Mouse (Mus musculus) megakaryocyte progenitor cell, adult 5-6 weeks (primary cell): ENCODE data around the gene Adamts14. TPM values are rescaled to one million over a fixed set of nuclear protein-coding genes. Genes with fewer than 3 reads are reported as not detected.
A peak's percentile ranks its signal among the peaks of the same experiment; 100 is the strongest.

Source experiments
- ATAC-seq: replicated peaks from 2 replicates; pipeline ENCODE4 v1.8.0; 2016; ENCODE audit warnings: mild to moderate bottlenecking, moderate TSS enrichment, inconsistent platforms; ENCODE audit not compliant: poor library complexity
- total RNA-seq, 2 experiments: library from RNA; stranded (forward) in 1 of 2; stranded (reverse) in 1 of 2; fragments of 157-497, 149-512 nt in 1 of 2; fragments of 200-1000 nt in 1 of 2; gene quantifications; 2 replicates each; pipeline versions ENCODE4 v1.2.3 to v1.2.4; 2015 to 2017

The Adamts14 gene
- total RNA-seq, 2 experiments from 2014 or later = not detected

- no peak for ATAC-seq
Measured at GRCm38 (mm10) chr10:61235677-61236267, 37.5 kb downstream of the Adamts14 start.

DNA sequence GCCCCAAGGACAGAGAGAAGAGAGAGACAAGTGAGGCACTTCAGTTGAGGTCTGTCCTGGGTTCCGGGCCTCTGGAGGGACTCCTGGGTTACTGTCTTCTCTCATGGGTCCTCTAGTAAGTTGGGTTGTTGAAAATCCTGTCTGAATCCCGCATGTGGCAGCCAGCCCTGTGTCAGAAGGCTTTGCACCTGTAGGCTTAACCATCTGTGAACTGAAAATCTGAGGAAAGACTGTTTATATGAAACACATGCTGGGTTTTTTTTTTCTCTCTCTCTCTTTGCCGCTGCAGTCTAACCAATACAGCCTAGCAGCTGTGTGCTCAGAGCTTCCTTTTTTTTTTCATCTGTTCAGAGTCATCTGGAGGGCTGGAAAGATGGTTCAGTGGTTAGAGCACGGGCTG, 38.9 kb downstream of the Adamts14 start:
- ATAC-seq = no peak

DNA sequence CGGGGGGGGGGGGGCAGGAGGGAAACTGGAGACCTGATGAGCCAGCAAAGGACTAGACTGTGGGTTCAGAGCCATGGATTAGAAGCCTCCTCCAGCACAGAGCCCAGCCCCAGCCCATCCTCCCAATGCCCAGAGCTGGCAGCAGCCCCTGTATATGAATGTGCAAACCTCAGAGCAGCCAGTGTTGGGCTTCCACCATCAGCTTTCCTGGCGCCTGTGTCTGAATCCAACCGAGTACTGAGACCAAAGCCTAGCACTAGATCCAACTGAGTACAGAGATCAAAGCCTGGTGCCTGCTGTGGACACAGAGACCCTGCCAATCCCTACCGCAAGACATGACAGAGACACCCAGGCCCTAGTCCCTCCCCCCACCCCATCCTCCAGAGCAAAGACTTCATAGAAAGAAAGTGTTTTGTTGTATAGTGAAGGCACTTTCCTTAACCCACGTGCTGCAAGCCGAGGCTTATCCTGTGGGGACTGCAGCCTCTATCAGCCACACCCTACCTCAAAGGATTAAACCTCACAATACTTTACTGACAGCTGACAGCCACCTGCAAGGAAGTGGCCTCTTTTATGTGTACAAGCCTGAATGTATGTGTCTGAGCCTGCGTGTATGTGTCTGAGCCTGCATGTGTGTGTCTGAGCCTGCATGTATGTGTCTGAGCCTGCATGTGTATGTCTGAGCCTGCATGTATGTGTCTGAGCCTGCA, 40.2 kb downstream of the Adamts14 start:
- ATAC-seq = no peak

GRCm38 (mm10) chr10:61231756-61232155, 41.5 kb downstream of the Adamts14 start:
- ATAC-seq = no peak

GRCm38 (mm10) chr10:61226784-61227396, 46.3 kb downstream of the Adamts14 start:
- ATAC-seq = no peak

GRCm38 (mm10) chr10:61225694-61226093, 47.5 kb downstream of the Adamts14 start:
- ATAC-seq = no peak

GRCm38 (mm10) chr10:61219318-61219717, 53.9 kb downstream of the Adamts14 start:
- ATAC-seq = no peak

DNA sequence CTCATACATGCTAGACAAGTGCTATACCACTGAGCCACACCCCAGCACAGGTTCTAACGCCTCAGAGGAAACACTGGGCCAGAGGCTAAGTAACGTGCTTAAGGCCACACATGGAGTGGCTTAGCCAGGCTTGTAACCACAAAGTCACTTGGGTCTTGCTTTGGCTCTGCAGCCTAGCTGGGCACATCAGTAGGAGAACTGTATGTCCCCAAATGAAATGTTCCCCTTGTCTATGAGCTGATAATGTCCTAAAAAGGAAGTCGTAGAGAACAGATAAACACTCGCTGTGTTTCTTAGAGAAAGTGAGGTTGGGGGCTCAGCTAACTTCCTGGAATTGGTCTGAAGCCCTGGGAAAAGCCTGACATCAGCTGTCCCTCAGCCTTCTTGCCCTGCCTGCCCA, 57.1 kb downstream of the Adamts14 start:
- peak; percentile 29; the same call in 1 of the 2 replicates for ATAC-seq

GRCm38 (mm10) chr10:61215658-61216057, 57.6 kb downstream of the Adamts14 start:
- ATAC-seq = no peak

GRCm38 (mm10) chr10:61212817-61213216, 60.4 kb downstream of the Adamts14 start:
- 0 out of 2 replicates have a peak, but pooled peaks have one; percentile 29 for ATAC-seq

DNA sequence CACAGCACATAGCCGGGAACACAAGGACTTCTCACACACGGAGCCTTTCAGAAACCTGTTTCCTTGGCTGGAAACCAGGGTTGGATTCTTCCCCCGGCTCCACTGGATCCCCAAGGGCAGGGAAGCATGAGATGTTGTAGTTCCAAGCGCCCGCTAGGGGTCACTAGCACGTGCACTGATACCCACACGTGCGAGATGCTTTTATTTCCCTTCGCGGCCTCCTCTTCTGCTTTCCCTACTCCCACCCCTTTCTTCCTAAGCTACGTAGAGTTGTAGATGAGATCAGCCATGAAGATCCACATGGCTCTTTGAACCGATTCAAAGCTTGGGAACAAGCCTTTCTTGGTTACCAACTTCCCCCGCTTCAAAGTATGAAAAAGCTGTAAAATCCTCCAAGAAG, 61.5 kb downstream of the Adamts14 start:
- ATAC-seq = peak; percentile 87

DNA sequence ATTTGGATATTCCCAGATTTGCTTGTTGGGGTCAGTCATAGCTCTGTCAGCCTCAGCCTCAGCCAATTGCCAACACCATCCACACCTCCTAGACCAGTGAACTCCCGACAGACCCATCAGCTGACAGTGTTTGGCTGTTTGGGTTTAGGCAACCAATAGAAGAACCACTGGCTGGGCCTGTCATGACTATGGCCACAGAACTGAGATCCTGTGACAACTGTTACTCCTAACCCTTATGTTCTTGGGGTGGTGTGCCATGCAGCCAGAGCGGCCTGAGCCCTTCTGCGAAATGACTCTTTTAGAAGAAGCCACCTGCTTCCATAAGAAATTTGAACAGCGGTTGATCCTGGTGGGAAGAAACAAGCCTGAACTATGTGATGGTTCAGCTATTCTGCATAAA, 62.1 kb downstream of the Adamts14 start:
- ATAC-seq = no peak

GRCm38 (mm10) chr10:61208114-61208684, 65.0 kb downstream of the Adamts14 start:
- no peak for ATAC-seq

GRCm38 (mm10) chr10:61203930-61204329, 69.3 kb downstream of the Adamts14 start:
- ATAC-seq = no peak

DNA sequence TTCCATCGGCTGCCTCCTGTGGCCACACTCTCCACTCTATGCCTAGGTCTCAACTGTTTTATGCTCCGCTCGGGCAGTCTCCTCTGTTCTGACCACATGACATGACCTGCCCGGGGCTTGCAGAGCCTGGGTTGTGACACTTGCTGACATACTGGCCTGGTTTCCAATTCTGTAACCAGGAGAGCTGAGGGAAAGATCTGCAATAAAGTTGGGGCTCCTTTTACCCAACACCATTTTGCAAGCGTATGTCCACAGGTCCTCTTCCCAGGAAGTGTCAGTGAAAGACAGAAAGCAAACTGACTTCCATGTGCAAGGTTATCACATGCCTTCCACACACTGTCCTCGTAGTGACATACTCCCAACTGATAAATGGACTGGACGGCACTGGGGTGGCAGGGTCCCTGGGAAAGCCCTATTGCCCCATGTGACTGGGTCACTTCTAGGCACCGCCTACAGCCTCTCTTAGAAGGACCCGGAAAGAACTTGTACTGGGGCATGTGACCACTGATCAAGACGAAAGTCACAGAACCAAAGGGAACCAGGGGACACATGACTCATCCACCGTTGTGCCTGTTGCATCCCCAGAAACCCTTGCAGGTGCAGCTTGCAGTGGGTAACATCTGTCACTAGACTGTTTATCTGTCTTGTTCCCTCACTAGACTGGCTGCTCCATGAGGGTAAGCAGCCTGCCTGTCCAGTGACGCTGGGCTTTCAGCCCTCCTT, 71.5 kb downstream of the Adamts14 start:
- peak; percentile 52 for ATAC-seq

- no peak for ATAC-seq
Measured at GRCm38 (mm10) chr10:61200998-61201397, 72.2 kb downstream of the Adamts14 start.

GRCm38 (mm10) chr10:61200232-61200820, 72.9 kb downstream of the Adamts14 start:
- ATAC-seq = no peak

DNA sequence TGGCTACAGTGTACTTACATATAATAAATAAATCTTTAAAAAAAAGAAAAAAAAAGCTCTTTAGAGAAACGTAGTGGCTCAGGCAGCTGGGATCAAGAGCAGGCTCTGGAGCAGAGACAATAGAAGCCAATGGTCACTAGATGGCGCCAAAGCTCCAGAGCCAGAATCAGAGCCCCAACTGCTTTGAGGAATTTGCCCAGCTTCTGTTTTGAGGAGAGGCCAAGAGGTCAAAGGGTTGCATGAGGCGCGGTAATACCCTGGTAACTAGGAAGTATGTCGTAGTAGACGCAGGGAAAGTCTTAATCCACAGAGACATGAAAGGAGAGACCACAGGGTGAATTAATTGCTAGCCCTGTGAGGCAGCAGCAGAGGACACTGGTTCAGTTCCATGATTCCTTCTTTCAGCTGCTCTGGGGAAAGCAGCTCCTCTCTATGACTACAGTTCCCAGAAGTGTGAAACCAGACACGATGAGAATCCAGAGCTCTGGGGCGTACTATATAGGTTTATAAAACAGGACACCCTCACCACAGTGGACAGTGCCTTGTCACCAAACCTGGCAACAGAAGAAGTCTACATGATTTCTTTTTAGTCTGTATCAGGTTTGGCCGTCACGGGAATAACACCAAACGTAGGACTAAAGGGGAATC, 73.5 kb downstream of the Adamts14 start:
- ATAC-seq = peak; percentile 80

- ATAC-seq = no peak
Measured at GRCm38 (mm10) chr10:61195718-61196291, 77.4 kb downstream of the Adamts14 start.

DNA sequence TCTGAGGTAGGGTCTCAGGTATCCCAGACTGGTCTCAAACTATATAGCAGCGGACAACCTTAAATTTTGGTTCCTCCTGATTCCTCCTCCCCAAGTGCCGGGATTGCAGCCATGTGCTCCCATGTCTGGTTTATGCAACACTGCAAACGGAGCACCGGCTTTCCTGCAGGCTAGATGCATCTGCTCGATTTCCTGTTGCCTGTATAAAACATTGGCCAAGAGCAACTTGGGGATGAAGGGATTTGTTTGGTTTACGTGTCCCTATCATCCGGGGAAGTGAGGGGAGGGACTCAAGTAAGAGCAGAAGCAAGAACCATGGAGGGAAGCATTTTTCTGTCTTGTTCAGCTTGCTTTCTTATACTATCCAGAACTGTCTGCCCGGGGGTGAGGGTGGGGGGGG, 78.0 kb downstream of the Adamts14 start:
- no peak for ATAC-seq
